Mouse (Mus musculus) cerebellum, adult 2 months (tissue): ENCODE data around the gene Myrip. TPM values are rescaled to one million over a fixed set of nuclear protein-coding genes. Genes with fewer than 3 reads are reported as not detected.

ENCODE experiments used
- DNase-seq, 2 experiments: peaks; one replicate each; pipeline ENCODE4 v3.0.0; 2021
- H3K27ac ChIP-seq: fragments of 200-500 bp; 2 replicates; pipeline ENCODE4 v1.5.1; 2012; ENCODE audit warnings: low read length, control low read depth, inconsistent platforms; ENCODE audit not compliant: insufficient read depth
- H3K27me3 ChIP-seq: fragments of 200-500 bp; 2 replicates; pipeline ENCODE4 v1.6.1; 2012; ENCODE audit warnings: inconsistent platforms, mild to moderate bottlenecking, low read length, moderate library complexity; ENCODE audit not compliant: control insufficient read depth, insufficient read depth
- H3K4me1 ChIP-seq: fragments of 200-500 bp; 2 replicates; pipeline ENCODE4 v1.6.1; 2011; ENCODE audit warnings: low read length; ENCODE audit not compliant: control insufficient read depth, insufficient read depth
- H3K4me3 ChIP-seq: fragments of 200-500 bp; replicated peaks from 2 replicates; pipeline ENCODE3; 2011; ENCODE audit warnings: mild to moderate bottlenecking, low read depth, low read length, control low read depth; ENCODE audit not compliant: insufficient read depth
- CTCF ChIP-seq: fragments of 200-500 bp; IDR thresholded peaks from 2 replicates; pipeline ENCODE4 v1.5.1; 2011; ENCODE audit warnings: low read depth, mild to moderate bottlenecking, control low read depth, low read length, moderate library complexity, borderline replicate concordance; ENCODE audit not compliant: insufficient read depth
- POLR2A ChIP-seq: fragments of 200-500 bp; IDR thresholded peaks from 2 replicates; pipeline ENCODE4 v1.6.1; 2011; ENCODE audit warnings: low read length, control low read depth, borderline replicate concordance; ENCODE audit not compliant: insufficient read depth
- WGBS: fragments of 180-500 bp; shearing (Covaris S2); methylation state at CpG from one replicate; pipeline ENCODE4 v1.1.7; 2018; 5-methylcytosine and 5-hydroxymethylcytosine counted together
- polyA plus RNA-seq: library from polyadenylated mRNA; depleted of rRNA; stranded (reverse); fragments of >200 nt; gene quantifications from 2 replicates; pipeline ENCODE4 v1.2.3, GENCODE M21; 2012

Gene Myrip
- polyA plus RNA-seq, 1 experiment, result 18.2 TPM

DNA sequence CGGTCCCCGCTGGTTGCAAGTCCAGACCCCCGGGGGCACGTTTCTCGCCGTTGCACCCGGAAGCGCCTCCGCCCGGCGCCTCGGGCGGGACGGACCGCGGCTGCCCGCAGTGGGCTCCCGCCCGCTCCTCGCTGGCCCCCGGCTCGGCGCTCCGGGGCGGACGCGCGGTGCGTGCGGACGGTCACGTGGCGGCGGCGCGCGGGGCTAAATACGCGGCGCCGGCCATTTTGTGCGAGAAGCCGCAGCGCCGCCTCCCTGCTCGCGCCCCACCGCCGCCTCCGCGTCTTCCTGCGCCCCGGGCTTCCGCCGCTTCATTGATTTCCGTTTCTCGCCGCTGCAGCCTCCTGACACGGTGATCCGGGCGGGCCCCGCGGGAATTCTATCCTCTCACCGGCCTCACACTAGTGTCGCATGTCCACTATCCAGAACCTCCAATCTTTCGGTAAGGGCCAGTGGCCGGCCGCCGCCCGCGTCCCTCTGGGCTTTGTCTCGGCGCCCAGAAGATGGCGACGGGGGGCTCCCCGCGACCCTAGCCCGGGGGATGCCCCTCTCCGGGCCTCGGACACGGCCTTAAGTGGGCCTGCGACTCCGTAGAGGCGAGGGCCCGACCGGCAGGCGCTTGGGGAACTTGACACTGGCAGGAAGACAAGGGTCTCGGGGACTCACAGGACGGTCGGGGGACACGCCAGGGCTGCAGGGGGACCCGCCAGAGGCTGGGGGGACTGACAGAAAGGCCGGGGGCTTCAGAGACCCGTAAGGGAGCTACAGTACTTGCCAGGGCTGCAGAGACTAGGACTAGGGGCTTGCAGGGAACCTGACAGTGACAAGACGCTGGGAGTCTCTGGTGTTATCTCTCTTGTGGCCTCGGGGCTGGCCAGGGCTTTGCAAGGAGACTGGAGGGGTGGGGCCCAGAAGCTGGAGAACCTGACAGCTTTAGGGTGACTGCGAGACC is 191.4 kb downstream of the Myrip start:
- no peaks in the 10 kb centered on the region for H3K27me3 ChIP-seq
- WGBS, result 0% methylated on average over 96 of the region's 97 CpGs

DNA sequence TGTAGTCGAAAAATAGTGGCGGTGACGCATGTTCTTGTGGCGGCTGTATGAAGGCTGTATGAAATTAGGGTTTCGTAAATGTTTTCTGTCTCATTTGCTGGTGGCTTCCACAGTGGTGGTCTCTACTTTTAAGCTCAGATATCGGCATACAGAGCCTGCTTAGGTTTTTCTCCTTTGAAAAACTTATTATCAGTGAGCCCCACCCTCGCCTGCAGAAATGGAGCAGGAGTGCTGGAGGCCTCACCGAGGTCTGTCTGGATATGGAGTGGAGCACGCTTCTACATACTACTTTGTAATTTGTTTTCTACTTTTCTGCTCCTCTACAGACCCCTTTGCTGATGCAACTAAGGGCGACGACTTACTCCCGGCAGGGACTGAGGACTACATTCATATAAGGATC is 192.5 kb downstream of the Myrip start:
- H3K4me3 ChIP-seq, result peak overlapping the region; percentile 80
- H3K4me1 ChIP-seq, result 0 out of 2 replicates have a peak, but pooled peaks cover 4% of the 10 kb centered on the region
- TF ChIP-seq CTCF, result no peak
- no peak for TF ChIP-seq POLR2A
- DNase-seq, result no peak
- 47% methylated on average over 12 of the region's 12 CpGs for WGBS
- H3K27ac ChIP-seq, result no peak overlapping the region
- no peaks in the 10 kb centered on the region for H3K27me3 ChIP-seq

More for the DNA sequence above, 191.4 kb downstream of the Myrip start:
- TF ChIP-seq CTCF, result no peak
- peak; percentile 74 for TF ChIP-seq POLR2A
- peak overlapping the region; percentile 93 for H3K27ac ChIP-seq
- 0 out of 2 replicates have a peak, but pooled peaks cover 4% of the 10 kb centered on the region for H3K4me1 ChIP-seq
- H3K4me3 ChIP-seq, result peak overlapping the region; percentile 80
- peak; percentile 86 for DNase-seq

DNA sequence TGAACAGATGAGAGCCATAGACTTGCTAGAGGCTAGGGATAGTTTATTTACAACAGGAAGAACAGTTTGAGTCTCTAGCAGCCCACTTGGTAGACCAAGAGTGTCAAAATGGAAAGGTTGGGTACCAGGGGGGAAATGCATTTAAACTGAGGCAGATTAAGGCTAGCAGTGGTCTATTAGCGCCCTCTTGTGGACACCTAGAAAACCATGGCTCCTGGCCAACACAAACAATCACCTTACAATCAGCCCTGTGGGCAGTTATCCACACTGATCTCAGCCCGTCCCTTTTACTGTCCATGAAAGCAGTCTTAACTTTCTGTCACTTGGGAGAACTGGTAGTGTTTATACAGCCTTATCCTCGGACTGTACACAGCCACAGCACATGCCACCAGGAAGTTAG is 195.4 kb downstream of the Myrip start:
- 0 out of 2 replicates have a peak, but pooled peaks cover 4% of the 10 kb centered on the region for H3K4me1 ChIP-seq
- 4% methylated on average over 3 of the region's 3 CpGs for WGBS
- no peak overlapping the region for H3K4me3 ChIP-seq
- DNase-seq, result peak; percentile 75 to 80
- TF ChIP-seq CTCF (peak; percentile 84), POLR2A (no peak)
- H3K27me3 ChIP-seq, result no peaks in the 10 kb centered on the region
- H3K27ac ChIP-seq, result no peak overlapping the region

DNA sequence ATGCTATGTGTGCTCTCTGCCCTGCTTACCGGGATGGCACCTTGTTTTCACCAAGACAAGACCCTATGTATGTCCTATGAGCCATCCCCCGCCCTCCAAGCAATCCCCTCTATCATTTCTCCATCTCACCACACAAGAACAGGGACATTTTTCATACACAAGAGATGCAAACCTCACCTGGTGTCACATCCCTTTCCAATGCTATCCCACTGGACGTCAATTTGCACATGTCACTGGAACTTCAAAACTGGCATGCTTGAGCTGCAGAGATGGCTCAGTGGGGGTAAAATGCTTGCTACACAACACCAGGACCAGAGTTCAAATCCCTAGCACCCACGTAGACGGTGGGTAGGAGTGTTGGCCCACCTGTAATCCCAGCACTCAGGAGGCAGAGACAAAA is 196.7 kb downstream of the Myrip start:
- H3K27me3 ChIP-seq, result no peaks in the 10 kb centered on the region
- 0 out of 2 replicates have a peak, but pooled peaks cover 4% of the 10 kb centered on the region for H3K4me1 ChIP-seq
- DNase-seq, result no peak
- H3K27ac ChIP-seq, result no peak overlapping the region
- no peak overlapping the region for H3K4me3 ChIP-seq
- 77% methylated on average over 5 of the region's 5 CpGs for WGBS
- TF ChIP-seq POLR2A, result no peak
- TF ChIP-seq CTCF, result no peak

DNA sequence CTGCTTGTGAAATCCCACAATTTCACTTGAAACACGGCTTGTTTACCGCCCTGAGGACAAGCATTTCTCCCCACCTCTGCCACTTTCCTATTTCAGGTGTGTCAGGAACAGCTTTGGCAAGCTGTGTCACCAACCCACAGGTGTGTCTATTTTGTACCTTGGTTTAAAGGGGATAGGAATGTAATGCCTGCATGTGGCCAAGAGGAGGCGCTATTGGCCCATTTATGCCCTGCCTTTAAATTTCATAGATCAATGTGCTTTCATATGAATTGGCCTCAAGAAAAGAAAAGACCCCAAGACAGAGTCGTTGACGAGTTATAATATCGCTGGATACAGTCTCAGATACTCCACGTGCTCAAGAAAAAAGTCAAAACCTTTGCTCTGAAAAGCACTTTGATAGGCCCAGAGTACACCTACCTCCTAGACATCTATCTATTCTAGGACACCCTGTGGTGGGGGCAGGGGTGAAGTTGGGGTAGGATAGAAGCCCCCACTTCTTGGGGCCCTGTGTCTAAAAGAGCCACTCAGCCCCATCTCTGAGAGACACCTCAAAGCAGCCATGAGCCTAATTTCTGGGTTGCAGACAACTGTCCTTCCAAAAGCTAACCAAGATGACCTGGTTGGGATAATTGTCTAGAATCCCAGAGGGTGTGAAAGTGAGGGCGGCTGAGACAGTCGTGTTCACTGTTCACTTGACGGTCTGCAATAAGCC is 200.0 kb downstream of the Myrip start:
- no peak overlapping the region for H3K27ac ChIP-seq
- 33% methylated on average over 10 of the region's 10 CpGs for WGBS

DNA sequence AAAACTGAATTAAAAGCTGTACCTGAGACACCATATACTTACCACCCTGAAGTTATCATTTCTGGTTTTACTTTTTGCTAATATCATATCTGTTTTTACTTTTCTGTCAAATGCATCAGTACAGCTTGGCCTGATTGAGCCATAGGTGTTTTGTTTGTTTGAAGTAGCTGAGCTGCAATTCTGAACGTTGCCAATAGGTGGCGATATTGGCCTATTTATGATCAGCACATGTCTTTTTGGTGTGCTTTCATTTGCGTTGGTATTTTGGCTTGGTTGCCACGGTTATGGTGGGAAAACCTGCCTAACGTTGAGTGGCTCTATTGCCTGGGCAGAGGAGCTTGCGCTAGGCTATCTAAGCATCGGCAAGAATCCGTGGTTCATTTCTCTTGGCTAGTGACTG is 200.7 kb downstream of the Myrip start:
- DNase-seq, result peak; percentile 59 to 75
- WGBS, result 3% methylated on average over 8 of the region's 8 CpGs
- no peak overlapping the region for H3K27ac ChIP-seq
- no peaks in the 10 kb centered on the region for H3K27me3 ChIP-seq
- no peaks in the 10 kb centered on the region for H3K4me1 ChIP-seq
- TF ChIP-seq POLR2A, result no peak
- TF ChIP-seq CTCF, result peak; percentile 63
- H3K4me3 ChIP-seq, result no peak overlapping the region

More for the DNA sequence above, 200.0 kb downstream of the Myrip start:
- TF ChIP-seq CTCF (no peak; the same call in 1 of the 2 replicates), POLR2A (no peak)
- Histone ChIP-seq H3K27me3 (no peaks in the 10 kb centered on the region), H3K4me1 (no peaks in the 10 kb centered on the region), H3K4me3 (no peak overlapping the region)
- no peak for DNase-seq

DNA sequence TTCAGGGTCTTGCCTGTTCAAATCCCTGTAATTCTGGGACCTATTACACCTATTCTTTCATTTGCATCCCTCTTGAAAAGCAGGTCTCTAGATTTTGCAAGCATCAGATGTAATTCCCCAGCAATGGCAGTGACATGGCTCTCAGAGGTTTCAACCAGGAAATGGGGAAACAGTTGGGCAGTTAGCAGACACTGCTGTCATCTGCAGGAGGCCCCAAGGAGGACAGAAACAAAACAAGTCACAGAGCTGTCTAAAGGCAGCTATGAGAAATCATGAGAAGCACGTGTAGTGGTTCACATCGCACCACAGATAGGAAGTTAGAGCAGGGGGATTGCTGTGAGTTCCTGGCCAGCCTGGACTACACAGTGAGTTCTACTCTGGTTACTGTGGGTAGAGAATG is 203.1 kb downstream of the Myrip start:
- Histone ChIP-seq H3K27me3 (no peaks in the 10 kb centered on the region), H3K27ac (no peak overlapping the region), H3K4me1 (no peaks in the 10 kb centered on the region), H3K4me3 (no peak overlapping the region)
- WGBS, result 76% methylated on average over 2 of the region's 2 CpGs
- TF ChIP-seq POLR2A, result no peak
- no peak for TF ChIP-seq CTCF
- no peak for DNase-seq

DNA sequence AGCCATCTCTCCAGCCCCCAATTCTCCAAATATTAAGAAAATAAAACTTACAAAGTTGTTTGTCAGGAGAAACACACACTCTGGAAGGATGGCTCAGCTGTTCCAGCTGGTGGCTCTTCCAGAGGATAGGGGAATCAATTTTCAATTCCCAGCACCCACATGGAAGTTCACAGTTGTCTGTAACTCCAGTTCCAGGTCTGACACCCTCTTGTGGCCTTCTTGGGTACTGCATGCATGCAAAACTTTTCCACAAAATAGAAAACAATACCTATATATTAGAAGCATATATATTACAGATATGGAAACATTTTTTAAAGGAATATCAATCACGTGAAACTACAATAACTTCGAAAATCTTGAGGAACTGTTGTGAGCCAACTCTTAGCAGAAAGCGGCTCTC is 210.5 kb downstream of the Myrip start:
- TF ChIP-seq CTCF, result peak; percentile 32; the same call in 1 of the 2 replicates
- TF ChIP-seq POLR2A, result no peak
- no peak for DNase-seq
- Histone ChIP-seq H3K27ac (no peak overlapping the region), H3K4me1 (no peaks in the 10 kb centered on the region), H3K4me3 (no peak overlapping the region), H3K27me3 (no peaks in the 10 kb centered on the region)
- 70% methylated on average over 3 of the region's 3 CpGs for WGBS
